Mouse (Mus musculus) spleen, adult 10 weeks (tissue): Measurements from ENCODE around the gene Olfr470. TPM values are rescaled to one million over a fixed set of nuclear protein-coding genes. Genes with fewer than 3 reads are reported as not detected.

Source experiments
- polyA plus RNA-seq: library from polyadenylated mRNA; stranded (reverse); fragments of 350-450 nt; fragmentation: Illumina TruSeq; extraction: RNeasy Lipid Tissue Mini Kit (QIAGEN cat#74804); gene quantifications from one replicate; pipeline ENCODE4 v1.2.3, GENCODE M21; 2015; ENCODE audit warnings: low replicate concordance; ENCODE audit not compliant: insufficient read depth

The Olfr470 gene
- polyA plus RNA-seq: not detected

DNA sequence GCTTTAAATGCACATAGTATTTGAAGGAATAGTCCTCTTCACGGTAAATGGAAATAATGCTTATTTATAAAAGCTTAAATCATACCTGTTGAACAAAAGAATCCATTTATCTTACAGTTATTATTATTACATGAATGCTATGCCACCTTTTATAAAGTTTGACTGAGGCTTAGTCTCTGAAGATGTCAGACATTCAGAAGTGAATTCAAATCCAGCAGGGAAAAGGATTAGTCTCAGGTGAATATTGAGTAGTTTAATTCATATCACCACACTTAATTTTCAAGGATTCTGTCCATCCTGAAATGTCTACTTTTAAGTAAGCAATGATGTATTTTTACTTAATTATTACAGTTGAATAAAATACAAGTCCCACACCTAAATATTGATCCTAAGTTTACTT is at the start of gene Olfr470:
TSS of gene Olfr470 (minus strand) at position 101 of the 400 bp plus-strand sequence.

GRCm38 (mm10) chr7:107825441-107825840 is 21.8 kb downstream of the Olfr470 start, which contains the start of gene Olfr469:
Olfr469 (minus strand) TSS chr7:107825541.

GRCm38 (mm10) chr7:107811963-107812362 is 35.3 kb downstream of the Olfr470 start, which contains the start of gene Olfr467:
Olfr467 (plus strand) TSS chr7:107812263.

DNA sequence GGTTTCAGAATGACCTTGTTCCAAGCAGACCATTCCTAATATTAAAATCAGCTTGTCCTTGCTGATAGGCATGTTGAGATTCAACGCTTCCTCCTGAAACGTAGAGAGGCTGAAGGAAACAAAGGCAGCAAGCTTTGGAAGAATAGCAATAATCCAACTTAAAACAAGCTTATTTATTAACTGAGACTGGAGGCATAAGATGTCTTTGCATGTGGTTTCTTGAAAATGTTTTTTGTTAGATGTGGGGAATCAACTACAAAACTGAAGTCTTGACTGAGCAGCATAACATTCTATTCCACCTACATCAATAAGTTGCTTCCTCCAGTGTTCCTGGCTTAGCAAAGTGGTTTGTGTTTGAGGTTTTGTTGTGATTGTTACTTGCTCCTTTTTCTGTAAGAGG is 46.2 kb downstream of the Olfr470 start, which contains the start of gene Ovch2:
TSS of gene Ovch2 (minus strand) at position 101 of the 400 bp plus-strand sequence.

Other genes with a start within 250 kb of the Olfr470 start
- gene 5330417H12Rik, start 222.3 kb downstream of the Olfr470 start, polyA plus RNA-seq: not detected
- gene Cyb5r2, start 89.5 kb downstream of the Olfr470 start, polyA plus RNA-seq: not detected
- not detected for gene Ovch2, start 46.3 kb downstream of the Olfr470 start, polyA plus RNA-seq
- not detected for gene Olfr467, start 35.2 kb downstream of the Olfr470 start, polyA plus RNA-seq
- gene Olfr469, start 21.9 kb downstream of the Olfr470 start, polyA plus RNA-seq: not detected
- gene Olfr472, start 50.4 kb upstream of the Olfr470 start, polyA plus RNA-seq: not detected
- not detected for gene Olfr473, start 83.0 kb upstream of the Olfr470 start, polyA plus RNA-seq
- not detected for gene Olfr474, start 107.2 kb upstream of the Olfr470 start, polyA plus RNA-seq
- not detected for gene Olfr476, start 117.3 kb upstream of the Olfr470 start, polyA plus RNA-seq
- not detected for gene Olfr477, start 139.2 kb upstream of the Olfr470 start, polyA plus RNA-seq
- not detected for gene Olfr478, start 186.5 kb upstream of the Olfr470 start, polyA plus RNA-seq
- gene Olfr479, start 203.2 kb upstream of the Olfr470 start, polyA plus RNA-seq: not detected
- gene Olfr480, start 219.9 kb upstream of the Olfr470 start, polyA plus RNA-seq: not detected
- not detected for gene Olfr481, start 232.4 kb upstream of the Olfr470 start, polyA plus RNA-seq